ENCODE assay signal across 7 mouse cellular contexts in the genomic region with DNA sequence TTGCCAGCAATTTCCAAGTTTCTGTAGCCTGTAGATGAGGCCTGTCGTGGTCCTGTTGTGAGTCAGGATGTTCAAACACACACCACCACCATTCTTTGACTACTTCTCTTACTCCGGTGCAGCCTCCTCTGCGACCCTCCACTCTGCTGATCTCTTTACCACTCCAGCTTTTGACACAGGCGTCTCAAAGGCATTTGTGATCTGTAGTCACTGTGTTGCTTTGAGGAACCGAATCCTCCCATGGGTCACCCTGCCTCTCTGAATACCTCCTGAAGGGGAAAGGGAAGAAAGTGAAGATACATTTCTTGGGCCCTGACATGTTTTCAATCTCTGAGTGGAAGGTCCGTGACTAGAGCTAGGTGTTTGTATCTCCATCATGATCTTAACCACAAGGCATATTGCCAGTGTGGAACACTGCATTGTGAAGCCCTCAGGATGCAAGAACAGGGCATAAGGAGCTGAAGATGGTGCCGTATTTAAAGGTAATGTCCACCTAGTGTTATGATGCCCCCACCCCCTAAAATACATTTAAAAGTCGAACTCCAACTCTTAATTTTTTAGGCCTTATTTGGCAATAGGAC. TPM values are rescaled to one million over a fixed set of nuclear protein-coding genes. Genes with fewer than 3 reads are reported as not detected.
DNase-seq lines count a peak whose midpoint lies in the region; ATAC-seq and TF ChIP-seq lines count a peak whose summit lies in the region.

No protein-coding gene starts in this region.

- WGBS in heart, postnatal 0 days = 88% methylated on average over 8 of the region's 8 CpGs
- 94% methylated on average over 8 of the region's 8 CpGs for WGBS in midbrain, embryonic 12.5 days

- no peak overlapping the region for H3K9ac ChIP-seq in heart, postnatal 0 days (replicated peaks; ENCODE audit: low read depth, low read length)
- no peak overlapping the region for H3K9ac ChIP-seq in midbrain, embryonic 12.5 days (replicated peaks)

- TF ChIP-seq POLR2A in cortical plate, adult 2 months (IDR thresholded peaks at IDR 0.05; ENCODE audit: extremely low read depth, insufficient read depth, low read length) = no peak
- no peak for TF ChIP-seq POLR2A in embryonic fibroblast, embryonic 13.5 days (IDR thresholded peaks at IDR 0.05; ENCODE audit: low read depth, low read length)

- no peak for TF ChIP-seq EP300 in heart, postnatal 0 days (IDR thresholded peaks at IDR 0.05; ENCODE audit: low read depth)

- no peaks in the 10 kb centered on the region for H3K9me3 ChIP-seq in heart, postnatal 0 days (replicated peaks; ENCODE audit: control insufficient read depth, low read length)
- H3K9me3 ChIP-seq in midbrain, embryonic 12.5 days = no peaks in the 10 kb centered on the region

- no peak for DNase-seq in heart, postnatal 0 days (ENCODE audit: low spot score)
- no peak for DNase-seq in heart, postnatal 10 days
- DNase-seq in left cerebral cortex, adult 11 months (ENCODE audit: low spot score) = no peak

- no peak overlapping the region for H3K27ac ChIP-seq in heart, postnatal 0 days (ENCODE audit: low read depth)
- no peak overlapping the region for H3K27ac ChIP-seq in cortical plate, adult 2 months (ENCODE audit: insufficient read depth, low read length)
- 0 out of 2 replicates have a peak overlapping the region, but pooled peaks have one; percentile 82 for H3K27ac ChIP-seq in embryonic fibroblast, embryonic 13.5 days (ENCODE audit: insufficient read depth, low read length)
- no peak overlapping the region for H3K27ac ChIP-seq in midbrain, embryonic 12.5 days (replicated peaks)

- H3K36me3 ChIP-seq in heart, postnatal 0 days (replicated peaks; ENCODE audit: control insufficient read depth, insufficient read depth, low read length) = peaks cover 25% of the 10 kb centered on the region
- peaks cover 9% of the 10 kb centered on the region; the same call in 1 of the 2 replicates for H3K36me3 ChIP-seq in midbrain, embryonic 12.5 days

- H3K4me3 ChIP-seq in heart, postnatal 0 days (ENCODE audit: low read depth, low read length) = no peak overlapping the region
- H3K4me3 ChIP-seq in cortical plate, adult 2 months (ENCODE audit: insufficient read depth, low read length) = peak overlapping the region; percentile 49
- 0 out of 2 replicates have a peak overlapping the region, but pooled peaks have one; percentile 79 for H3K4me3 ChIP-seq in embryonic fibroblast, embryonic 13.5 days (ENCODE audit: insufficient read depth, low read length)
- H3K4me3 ChIP-seq in midbrain, embryonic 12.5 days = no peak overlapping the region

- no peak for TF ChIP-seq CTCF in heart, postnatal 0 days (IDR thresholded peaks at IDR 0.05; ENCODE audit: low read depth)
- no peak for TF ChIP-seq CTCF in cortical plate, adult 2 months (IDR thresholded peaks at IDR 0.05; ENCODE audit: extremely low read depth, insufficient read depth, low read length)
- TF ChIP-seq CTCF in embryonic fibroblast, embryonic 13.5 days (IDR thresholded peaks at IDR 0.05; ENCODE audit: borderline replicate concordance, insufficient read depth, low read length) = no peak

- peak overlapping the region; percentile 12; the same call in 1 of the 2 replicates for H3K4me2 ChIP-seq in heart, postnatal 0 days (ENCODE audit: low read depth, low read length)
- peak overlapping the region; percentile 75; the same call in 1 of the 2 replicates for H3K4me2 ChIP-seq in midbrain, embryonic 12.5 days (replicated peaks)

- H3K4me1 ChIP-seq in heart, postnatal 0 days (ENCODE audit: control insufficient read depth, insufficient read depth) = peaks cover 29% of the 10 kb centered on the region
- peaks cover 5% of the 10 kb centered on the region; the same call in 1 of the 2 replicates for H3K4me1 ChIP-seq in cortical plate, adult 2 months (ENCODE audit: control insufficient read depth, insufficient read depth, low read length)
- H3K4me1 ChIP-seq in embryonic fibroblast, embryonic 13.5 days (ENCODE audit: control insufficient read depth, insufficient read depth, low read length) = peaks cover 7% of the 10 kb centered on the region
- peaks cover 19% of the 10 kb centered on the region for H3K4me1 ChIP-seq in midbrain, embryonic 12.5 days

- ATAC-seq in heart, postnatal 0 days (ENCODE audit: insufficient read depth, low read depth) = no peak
- ATAC-seq in midbrain, embryonic 12.5 days (ENCODE audit: low FRiP score, low read depth) = no peak
- no peak for ATAC-seq in inflammation-experienced regulatory T-cells, adult 6 months

- H3K27me3 ChIP-seq in heart, postnatal 0 days (ENCODE audit: control insufficient read depth, insufficient read depth, low read length) = no peaks in the 10 kb centered on the region
- no peaks in the 10 kb centered on the region; the same call in 1 of the 2 replicates for H3K27me3 ChIP-seq in midbrain, embryonic 12.5 days

- intact Hi-C loops in heart, postnatal 10 days (cut with DNase I) = no loop called here

RNA-seq across cellular contexts. Expression of a gene that starts 1.9 kb away (rescaled TPM):
- 262 and 392 TPM in 2 replicates for total RNA-seq in heart, postnatal 0 days (2014; rRNA removed; ENCODE audit: low replicate concordance)
- polyA plus RNA-seq in heart, postnatal 0 days (2015; fragmentation: Nextera tagmentation; extraction: Ambion mirVana) = 496 and 515 TPM in 2 replicates
- 100 to 1,000 TPM; 236 to 244 TPM for total RNA-seq in heart, postnatal 10 days (2021)
- 238 and 245 TPM in 2 replicates for polyA plus RNA-seq in cortical plate, adult 2 months (2012; rRNA removed)
- polyA plus RNA-seq in embryonic fibroblast, embryonic 13.5 days (2011; ENCODE audit: insufficient read length, low read depth, missing spikeins) = 79.3 and 118 TPM in 2 replicates
- polyA plus RNA-seq in midbrain, embryonic 12.5 days (2016; fragmentation: Nextera tagmentation; extraction: Ambion mirVana) = 162 and 170 TPM in 2 replicates
- 100 to 1,000 TPM; 101 to 139 (median 122) TPM for polyA plus RNA-seq in inflammation-experienced regulatory T-cells, adult 6 months (2017; shearing (Covaris generic))

RNA-seq across cellular contexts. Expression of a gene that starts 2.0 kb away (rescaled TPM):
- 12.1 and 22.9 TPM in 2 replicates for total RNA-seq in heart, postnatal 0 days (2014; rRNA removed; ENCODE audit: low replicate concordance)
- polyA plus RNA-seq in heart, postnatal 0 days (2015; fragmentation: Nextera tagmentation; extraction: Ambion mirVana) = 29.9 and 30.0 TPM in 2 replicates
- 10 to 100 TPM; 17.0 to 20.0 TPM for total RNA-seq in heart, postnatal 10 days (2021)
- polyA plus RNA-seq in cortical plate, adult 2 months (2012; rRNA removed) = 25.4 and 26.0 TPM in 2 replicates
- polyA plus RNA-seq in embryonic fibroblast, embryonic 13.5 days (2011; ENCODE audit: insufficient read length, low read depth, missing spikeins) = 28.9 and 36.4 TPM in 2 replicates
- 55.4 and 64.8 TPM in 2 replicates for polyA plus RNA-seq in midbrain, embryonic 12.5 days (2016; fragmentation: Nextera tagmentation; extraction: Ambion mirVana)
- 10 to 100 TPM; 53.6 to 63.9 (median 55.8) TPM for polyA plus RNA-seq in inflammation-experienced regulatory T-cells, adult 6 months (2017; shearing (Covaris generic))

RNA-seq across cellular contexts. Expression of a gene that starts 17.1 kb away (rescaled TPM):
- total RNA-seq in heart, postnatal 0 days (2014; rRNA removed; ENCODE audit: low replicate concordance) = 13.6 and 85.9 TPM in 2 replicates
- 9.4 and 10.7 TPM in 2 replicates for polyA plus RNA-seq in heart, postnatal 0 days (2015; fragmentation: Nextera tagmentation; extraction: Ambion mirVana)
- total RNA-seq in heart, postnatal 10 days (2021) = 10 to 100 TPM in 1 of 2 experiments, 1 to 10 TPM in 1; 9.6 to 11.3 TPM
- 20.1 and 20.4 TPM in 2 replicates for polyA plus RNA-seq in cortical plate, adult 2 months (2012; rRNA removed)
- 12.2 and 13.2 TPM in 2 replicates for polyA plus RNA-seq in embryonic fibroblast, embryonic 13.5 days (2011; ENCODE audit: insufficient read length, low read depth, missing spikeins)
- 47.9 and 54.9 TPM in 2 replicates for polyA plus RNA-seq in midbrain, embryonic 12.5 days (2016; fragmentation: Nextera tagmentation; extraction: Ambion mirVana)
- 1 to 10 TPM; 4.2 to 9.1 (median 4.2) TPM for polyA plus RNA-seq in inflammation-experienced regulatory T-cells, adult 6 months (2017; shearing (Covaris generic))

RNA-seq across cellular contexts. Expression of a gene that starts 19.3 kb away (rescaled TPM):
- total RNA-seq in heart, postnatal 0 days (2014; rRNA removed; ENCODE audit: low replicate concordance) = 32.1 and 43.6 TPM in 2 replicates
- polyA plus RNA-seq in heart, postnatal 0 days (2015; fragmentation: Nextera tagmentation; extraction: Ambion mirVana) = 66.0 and 66.2 TPM in 2 replicates
- 100 to 1,000 TPM in 1 of 2 experiments, 10 to 100 TPM in 1; 99.4 to 103 TPM for total RNA-seq in heart, postnatal 10 days (2021)
- 284 and 289 TPM in 2 replicates for polyA plus RNA-seq in cortical plate, adult 2 months (2012; rRNA removed)
- polyA plus RNA-seq in embryonic fibroblast, embryonic 13.5 days (2011; ENCODE audit: insufficient read length, low read depth, missing spikeins) = 44.8 and 56.1 TPM in 2 replicates
- polyA plus RNA-seq in midbrain, embryonic 12.5 days (2016; fragmentation: Nextera tagmentation; extraction: Ambion mirVana) = 38.8 and 43.5 TPM in 2 replicates
- 10 to 100 TPM; 10.2 to 13.8 (median 11.3) TPM for polyA plus RNA-seq in inflammation-experienced regulatory T-cells, adult 6 months (2017; shearing (Covaris generic))

RNA-seq across cellular contexts. Expression of a gene that starts 26.6 kb away (rescaled TPM):
- total RNA-seq in heart, postnatal 0 days (2014; rRNA removed; ENCODE audit: low replicate concordance) = 106 and 130 TPM in 2 replicates
- polyA plus RNA-seq in heart, postnatal 0 days (2015; fragmentation: Nextera tagmentation; extraction: Ambion mirVana) = 100 and 110 TPM in 2 replicates
- total RNA-seq in heart, postnatal 10 days (2021) = 100 to 1,000 TPM in 1 of 2 experiments, 10 to 100 TPM in 1; 99.0 to 105 TPM
- 173 and 181 TPM in 2 replicates for polyA plus RNA-seq in cortical plate, adult 2 months (2012; rRNA removed)
- 73.4 and 74.2 TPM in 2 replicates for polyA plus RNA-seq in embryonic fibroblast, embryonic 13.5 days (2011; ENCODE audit: insufficient read length, low read depth, missing spikeins)
- polyA plus RNA-seq in midbrain, embryonic 12.5 days (2016; fragmentation: Nextera tagmentation; extraction: Ambion mirVana) = 257 and 260 TPM in 2 replicates
- polyA plus RNA-seq in inflammation-experienced regulatory T-cells, adult 6 months (2017; shearing (Covaris generic)) = 10 to 100 TPM; 63.9 to 72.0 (median 71.8) TPM

Comparison
In these comparisons a context has a peak if more than half of its experiments do, and no peak if none do; other contexts are left out.
1. H3K4me3 ChIP-seq: peak in cortical plate, adult 2 months (single experiment) and embryonic fibroblast, embryonic 13.5 days (single experiment); none in heart, postnatal 0 days (single experiment) and midbrain, embryonic 12.5 days (single experiment).